Mouse (Mus musculus): ENCODE results near the gene Ndufaf3.

GRCm38 (mm10) chr9:108571401-108571973 lies 4.3 kb upstream of the Ndufaf3 start:
- no peak for TF ChIP-seq CTCF (IDR thresholded peaks at IDR 0.05; ENCODE audit: low read depth)
- no peak for TF ChIP-seq EP300 (IDR thresholded peaks at IDR 0.05; ENCODE audit: low read depth)

All from heart, postnatal 0 days (tissue).